Mouse (Mus musculus) ES-CJ7 (cell line): ENCODE results near the gene BC017158.

Source experiments
- DNase-seq: peaks from one replicate; pipeline ENCODE4 v3.0.0; 2011; ENCODE audit warnings: low read depth, low spot score

Gene BC017158

GRCm38 (mm10) chr7:128236426-128236825 lies 61.5 kb downstream of the BC017158 start:
- DNase-seq: no peak

- DNase-seq: no peak
Measured at GRCm38 (mm10) chr7:128235481-128235880, 62.5 kb downstream of the BC017158 start.

GRCm38 (mm10) chr7:128234796-128235195 lies 63.2 kb downstream of the BC017158 start:
- DNase-seq: no peak

GRCm38 (mm10) chr7:128231741-128232140 lies 66.2 kb downstream of the BC017158 start:
- DNase-seq: peak; percentile 82
